Mouse (Mus musculus) adrenal gland, postnatal 36 days (tissue): ENCODE results near the gene Chrm4. TPM values are rescaled to one million over a fixed set of nuclear protein-coding genes. Genes with fewer than 3 reads are reported as not detected.
A peak's percentile ranks its signal among the peaks of the same experiment; 100 is the strongest.

Source experiments
- DNase-seq, 2 experiments: peaks; one replicate each; pipeline ENCODE4 v3.0.0; 2021; ENCODE audit warnings: mixed read lengths in 1 of 2
- total RNA-seq, 2 experiments: library from RNA; stranded (reverse); gene quantifications; 2 replicates each; pipeline ENCODE4 v1.2.3; 2021

Chrm4 gene
- total RNA-seq, 2 experiments from 2014 or later: 2.7 to 2.9 TPM

- DNase-seq: no peak
These were observed 4.2 kb upstream of the Chrm4 start for GRCm38 (mm10) chr2:91922586-91923414.

DNA sequence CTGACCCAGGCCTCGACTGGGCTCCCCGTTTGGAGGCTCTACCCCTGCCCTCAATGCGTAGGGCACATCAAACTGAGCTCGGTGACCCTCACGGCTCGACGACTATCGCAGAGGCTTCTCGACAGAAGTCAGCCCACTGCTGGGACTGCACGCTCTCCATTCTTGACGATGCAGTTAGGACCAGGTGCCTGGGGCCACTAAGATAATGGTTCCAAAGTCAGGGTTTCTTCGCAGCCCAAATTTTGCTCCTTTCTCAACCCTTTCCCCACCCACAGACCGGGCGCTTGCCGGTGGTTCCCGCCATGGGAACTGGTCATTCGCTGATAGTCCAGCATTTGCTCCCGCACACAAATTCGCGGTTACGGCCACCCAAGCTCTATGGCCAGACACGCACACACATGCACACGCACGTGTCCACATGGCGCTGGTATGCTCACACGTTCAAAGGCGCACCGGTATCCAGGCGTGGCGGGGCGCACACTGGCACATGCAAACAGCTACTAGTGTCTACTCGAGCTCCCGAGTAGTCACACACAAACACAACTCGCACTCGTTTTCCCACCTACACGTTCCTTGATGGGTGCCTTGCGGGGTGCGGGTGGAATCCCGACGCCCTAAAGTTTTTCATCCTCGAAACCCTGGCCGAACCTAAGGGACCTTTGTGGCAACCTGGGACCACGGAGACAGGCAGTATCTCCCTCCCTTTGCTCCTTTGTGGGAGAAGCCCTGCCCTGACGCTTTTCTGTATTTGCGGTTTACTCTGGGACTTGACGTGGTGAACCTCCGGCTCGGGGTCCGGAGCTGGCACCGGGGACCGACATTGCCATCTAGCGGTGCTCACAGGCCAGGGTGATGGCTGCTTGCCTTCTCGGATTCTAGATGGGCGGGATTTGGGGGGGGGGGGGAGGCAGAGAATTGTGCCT lies 3.4 kb upstream of the Chrm4 start:
- peak; percentile 82 to 85 for DNase-seq

GRCm38 (mm10) chr2:91924726-91925125 lies 2.3 kb upstream of the Chrm4 start:
- DNase-seq: no peak

GRCm38 (mm10) chr2:91925442-91925841 lies 1.6 kb upstream of the Chrm4 start:
- DNase-seq: no peak

DNA sequence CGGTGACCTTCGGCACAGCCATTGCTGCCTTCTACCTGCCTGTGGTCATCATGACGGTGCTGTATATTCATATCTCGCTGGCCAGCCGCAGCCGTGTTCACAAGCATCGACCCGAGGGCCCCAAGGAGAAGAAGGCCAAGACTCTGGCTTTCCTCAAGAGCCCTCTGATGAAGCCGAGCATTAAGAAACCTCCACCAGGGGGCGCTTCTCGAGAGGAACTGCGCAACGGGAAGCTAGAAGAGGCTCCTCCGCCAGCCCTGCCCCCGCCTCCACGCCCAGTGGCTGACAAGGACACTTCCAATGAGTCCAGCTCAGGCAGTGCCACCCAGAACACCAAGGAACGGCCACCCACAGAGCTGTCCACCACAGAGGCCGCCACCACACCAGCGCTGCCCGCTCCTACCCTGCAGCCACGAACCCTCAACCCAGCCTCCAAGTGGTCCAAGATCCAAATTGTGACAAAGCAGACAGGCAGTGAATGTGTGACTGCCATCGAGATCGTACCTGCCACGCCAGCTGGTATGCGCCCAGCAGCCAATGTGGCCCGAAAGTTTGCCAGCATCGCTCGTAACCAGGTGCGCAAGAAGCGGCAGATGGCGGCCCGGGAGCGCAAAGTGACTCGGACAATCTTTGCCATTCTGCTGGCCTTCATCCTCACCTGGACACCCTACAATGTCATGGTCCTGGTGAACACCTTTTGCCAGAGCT lies 931 bp downstream of the Chrm4 start:
- peak; percentile 82 to 91 for DNase-seq

GRCm38 (mm10) chr2:91928534-91929350 lies 1.7 kb downstream of the Chrm4 start:
- DNase-seq: no peak

DNA sequence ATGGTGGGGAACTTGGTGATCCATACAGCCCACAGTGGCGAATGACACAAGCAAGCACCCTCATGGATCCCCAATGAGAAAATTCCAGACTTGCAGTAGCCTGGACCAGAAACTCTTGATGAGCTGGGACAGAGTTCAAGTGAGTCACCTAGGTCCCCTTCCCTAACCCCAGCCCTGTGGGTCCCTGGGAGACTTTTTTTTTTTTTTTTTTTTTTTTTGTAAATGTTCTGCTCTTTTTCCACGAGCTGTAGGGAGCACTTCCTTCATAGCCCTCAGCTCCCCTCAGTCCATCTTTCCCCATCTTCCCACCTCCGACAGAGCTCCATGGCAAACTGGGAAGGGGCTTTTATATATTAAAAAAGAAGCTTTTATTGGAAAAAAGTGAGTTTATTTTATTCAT lies 2.4 kb downstream of the Chrm4 start:
- DNase-seq: no peak

GRCm38 (mm10) chr2:91929936-91930335 lies 2.9 kb downstream of the Chrm4 start:
- DNase-seq: peak; percentile 70 to 81

DNA sequence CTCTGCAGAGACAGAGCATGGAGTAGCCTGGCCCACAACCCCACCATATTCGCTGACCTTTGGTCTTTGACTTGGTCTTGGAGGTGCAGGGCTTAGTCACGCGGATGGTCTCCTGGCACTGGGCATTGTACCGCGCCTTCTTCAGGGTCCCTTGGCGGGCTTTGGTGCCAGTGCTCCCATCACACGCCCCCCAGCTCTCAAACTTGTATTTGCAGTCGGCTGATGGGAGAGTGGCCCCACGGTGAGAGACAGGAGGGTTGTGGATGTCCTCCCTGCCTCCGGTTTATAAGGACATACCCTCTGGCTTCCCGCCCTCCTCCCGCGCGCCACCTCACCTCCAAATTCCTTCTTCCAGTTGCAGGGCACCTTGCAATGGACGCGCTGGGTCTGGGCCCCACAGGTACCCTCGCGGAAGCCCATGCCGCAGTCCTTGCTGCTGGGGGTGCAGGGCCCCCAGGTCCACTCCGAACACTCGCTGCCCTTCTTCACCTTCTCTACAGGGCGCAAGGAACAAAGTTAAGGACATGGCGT lies 3.8 kb downstream of the Chrm4 start:
- no peak for DNase-seq

DNA sequence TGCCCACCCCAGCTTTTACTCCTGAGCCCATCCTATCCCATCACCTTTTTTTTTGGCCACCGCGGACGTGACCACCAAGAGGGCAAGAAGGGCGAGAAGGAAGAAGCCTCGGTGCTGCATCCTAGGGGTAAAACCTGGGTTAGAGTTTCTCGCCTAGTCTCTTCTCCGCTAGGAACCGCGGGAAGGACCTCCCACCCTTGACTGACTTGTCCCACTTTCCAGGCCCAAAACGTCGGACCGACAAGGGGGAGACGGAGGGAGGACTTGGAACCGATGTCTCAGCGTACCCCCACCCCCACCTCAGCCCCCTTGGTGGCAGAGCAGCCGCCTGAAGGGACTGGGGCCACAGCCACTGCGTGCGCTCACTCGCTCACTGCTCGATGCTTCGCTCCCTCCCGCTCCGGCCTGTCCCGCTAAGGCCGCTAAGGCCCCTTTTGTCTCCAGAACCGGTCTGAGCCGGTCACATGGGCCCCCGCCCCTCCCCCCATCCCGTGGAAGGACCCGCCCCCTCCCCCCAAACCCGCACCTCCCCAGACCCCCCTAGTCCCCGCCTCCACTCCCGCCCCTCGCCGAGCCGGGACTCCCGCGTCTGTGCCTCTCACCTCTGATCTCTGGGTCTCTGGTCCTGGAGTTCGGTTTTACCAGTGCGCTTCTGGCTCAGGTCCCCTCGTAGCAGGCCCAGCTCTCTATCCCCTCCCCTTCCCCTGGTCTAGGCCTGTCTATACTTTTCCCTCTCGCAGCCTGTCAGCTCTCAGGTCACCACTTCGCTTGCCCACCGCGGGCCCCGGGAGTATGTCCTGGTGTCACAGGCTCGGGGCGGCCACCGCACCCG lies 4.5 kb downstream of the Chrm4 start:
- peak in 1 of 2 experiments; percentile 40 for DNase-seq

DNA sequence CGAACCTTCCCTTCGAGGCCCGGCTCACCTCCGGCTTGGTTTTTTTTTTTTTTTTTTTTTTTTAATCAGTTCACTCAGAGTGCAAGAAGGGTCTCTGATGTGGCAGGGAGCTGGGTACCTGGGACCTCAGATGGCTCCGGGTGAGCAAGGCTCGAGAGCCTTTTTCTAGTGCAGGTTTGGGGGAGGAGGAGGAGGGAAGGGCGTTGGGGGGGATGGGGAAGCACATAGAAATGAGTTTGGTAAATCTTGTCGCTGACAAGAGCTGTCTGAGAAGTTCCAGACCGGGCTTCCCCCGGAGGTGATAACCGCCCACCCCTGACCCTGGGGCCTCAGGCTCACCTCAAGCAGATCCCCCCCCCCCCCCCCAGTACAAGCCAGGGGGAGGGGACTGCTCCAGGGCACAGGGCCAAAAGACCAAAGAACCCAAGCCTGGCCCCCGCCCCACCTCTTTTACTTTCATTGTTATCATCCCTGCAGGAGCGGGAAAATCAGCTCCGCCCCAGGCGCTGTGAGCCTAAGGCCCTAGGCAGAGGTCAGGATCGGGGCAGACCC lies 5.2 kb downstream of the Chrm4 start, which contains the start of gene Mdk:
Gene Mdk, minus strand, starts transcription at position 138 of the 552 bp plus-strand sequence.
- DNase-seq: no peak

DNA sequence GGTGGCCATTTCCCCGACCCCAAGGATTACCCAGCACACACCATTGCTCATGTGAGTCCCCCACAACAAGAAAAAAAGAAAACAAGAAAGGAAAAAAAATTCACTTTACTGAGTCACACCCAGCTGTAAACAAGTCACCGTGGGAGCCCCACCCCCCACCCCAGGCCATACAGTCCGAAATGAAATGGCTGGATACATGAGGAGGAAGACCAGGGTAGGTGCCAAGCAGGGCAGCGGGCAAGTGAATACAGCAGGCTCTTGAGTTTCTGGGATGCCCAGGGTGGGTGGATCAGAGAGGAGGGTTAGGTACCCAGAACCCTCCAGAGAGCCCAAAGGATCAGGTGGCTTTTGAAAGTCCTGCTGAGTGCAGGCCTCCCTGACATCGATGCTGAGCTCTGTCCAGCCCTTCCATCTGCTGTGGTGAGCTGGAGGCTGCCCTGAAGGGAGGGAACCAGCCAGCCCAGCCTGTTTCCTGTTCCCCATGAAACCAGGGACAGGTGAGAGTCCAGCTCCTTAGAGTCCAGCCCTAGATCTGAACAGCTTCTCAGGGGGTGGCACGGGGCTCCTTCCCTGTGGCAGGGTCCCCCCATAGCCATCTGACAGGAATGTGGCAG lies 5.8 kb downstream of the Chrm4 start:
- no peak for DNase-seq

GRCm38 (mm10) chr2:91933471-91933870 lies 6.4 kb downstream of the Chrm4 start:
- no peak for DNase-seq

- DNase-seq: no peak
These were observed 7.0 kb downstream of the Chrm4 start for GRCm38 (mm10) chr2:91934016-91934415.

GRCm38 (mm10) chr2:91934826-91935525 lies 7.9 kb downstream of the Chrm4 start:
- DNase-seq: no peak

DNA sequence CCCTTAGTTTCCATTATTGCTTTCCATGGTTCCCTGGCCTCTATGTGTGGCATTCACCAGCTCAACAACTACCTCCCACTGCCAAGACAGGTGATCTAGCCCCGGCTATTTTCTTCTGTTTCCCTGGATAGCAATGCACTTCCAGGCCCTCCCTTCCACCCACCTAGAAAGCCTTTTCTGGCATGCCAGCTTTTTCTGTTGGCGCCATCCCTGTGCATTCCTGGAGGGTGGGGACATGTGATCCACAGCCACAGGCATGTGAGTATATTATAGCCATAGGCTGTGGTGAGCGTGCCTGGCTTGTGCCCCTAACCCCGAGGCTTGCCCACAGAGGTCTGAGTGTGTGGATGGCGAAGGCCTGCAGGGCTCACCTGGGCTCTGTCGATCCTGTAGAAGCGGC lies 9.1 kb downstream of the Chrm4 start:
- no peak for DNase-seq

DNA sequence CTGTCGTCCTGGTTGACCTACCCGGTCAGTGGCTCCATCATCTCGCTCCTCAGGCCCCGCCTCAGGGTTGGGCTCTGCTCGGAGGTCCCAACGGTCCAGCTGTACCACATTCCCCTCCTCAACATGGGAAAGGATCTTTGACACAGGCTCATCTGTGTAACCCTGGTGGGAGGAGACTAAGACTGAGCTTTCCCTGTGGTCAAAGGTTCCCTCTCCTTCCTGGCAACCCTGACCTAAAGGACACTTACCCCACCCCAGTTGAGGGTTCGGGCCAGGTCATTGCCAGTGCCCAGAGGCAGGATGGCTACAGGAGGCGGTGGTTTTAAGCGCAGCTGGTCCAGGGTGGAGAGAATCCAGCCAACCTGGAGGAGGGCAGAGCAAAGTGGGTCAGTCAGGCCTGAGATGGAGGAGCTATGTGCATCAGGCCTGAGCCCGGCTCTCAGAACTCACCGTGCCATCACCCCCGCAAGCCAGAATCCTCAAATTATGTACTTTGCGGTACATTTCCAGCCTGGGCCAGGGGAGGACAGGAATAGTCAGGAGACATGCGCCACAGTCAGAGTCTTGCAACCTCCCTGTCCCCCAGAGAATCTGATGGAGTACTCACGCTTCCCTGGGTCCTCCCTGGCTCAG lies 12.4 kb downstream of the Chrm4 start:
- DNase-seq: no peak

- no peak for DNase-seq
These were observed 15.3 kb downstream of the Chrm4 start for GRCm38 (mm10) chr2:91942356-91942755.
